Mouse (Mus musculus) midbrain, embryonic 12.5 days (tissue): ENCODE results near the gene Gm11172. TPM values are rescaled to one million over a fixed set of nuclear protein-coding genes. Genes with fewer than 3 reads are reported as not detected.
A peak's percentile ranks its signal among the peaks of the same experiment; 100 is the strongest.
"Not testable (repeated sequence)": the region's sequence is repeated elsewhere in the genome, so short reads cannot be mapped to it uniquely, and the experiment has no call there.

Source experiments
- ATAC-seq: fragments of 200-750 bp; cut with Nextera tagmentation; 2 replicates; pipeline ENCODE4 v1.8.0; 2017; ENCODE audit warnings: low read depth, moderate TSS enrichment, moderate library complexity; ENCODE audit not compliant: low FRiP score
- H3K27ac ChIP-seq: fragments of 300-500 bp; sonication (generic); replicated peaks from 2 replicates; pipeline ENCODE4 v1.5.1; 2016; ENCODE audit warnings: mild to moderate bottlenecking
- H3K27me3 ChIP-seq: fragments of 300-500 bp; sonication (generic); 2 replicates; pipeline ENCODE4 v1.6.1; 2016; ENCODE audit warnings: mild to moderate bottlenecking
- H3K36me3 ChIP-seq: fragments of 300-500 bp; sonication (generic); 2 replicates; pipeline ENCODE4 v1.6.1; 2016
- H3K4me1 ChIP-seq: fragments of 300-500 bp; sonication (generic); 2 replicates; pipeline ENCODE4 v1.6.1; 2016
- H3K4me2 ChIP-seq: fragments of 300-500 bp; sonication (generic); replicated peaks from 2 replicates; pipeline ENCODE4 v1.6.1; 2016; ENCODE audit warnings: mild to moderate bottlenecking, moderate library complexity
- H3K4me3 ChIP-seq: fragments of 300-500 bp; sonication (generic); 2 replicates; pipeline ENCODE4 v1.5.1; 2016; ENCODE audit warnings: mild to moderate bottlenecking
- H3K9ac ChIP-seq: fragments of 300-500 bp; sonication (generic); replicated peaks from 2 replicates; pipeline ENCODE4 v1.6.1; 2016; ENCODE audit warnings: mild to moderate bottlenecking, moderate library complexity
- H3K9me3 ChIP-seq: fragments of 300-500 bp; sonication (generic); 2 replicates; pipeline ENCODE4 v1.6.1; 2016; ENCODE audit warnings: mild to moderate bottlenecking
- WGBS: fragments of 180-500 bp; shearing (Covaris S2); methylation state at CpG from one replicate; pipeline ENCODE4 v1.1.7; 2016; 5-methylcytosine and 5-hydroxymethylcytosine counted together
- polyA plus RNA-seq: library from polyadenylated mRNA; unstranded; fragments of >200 nt; fragmentation: Nextera tagmentation; extraction: Ambion mirVana; gene quantifications from 2 replicates; pipeline ENCODE4 v1.2.1, GENCODE M21; 2016

Gene Gm11172
- polyA plus RNA-seq, 1 experiment from 2014 or later: not detected

DNA sequence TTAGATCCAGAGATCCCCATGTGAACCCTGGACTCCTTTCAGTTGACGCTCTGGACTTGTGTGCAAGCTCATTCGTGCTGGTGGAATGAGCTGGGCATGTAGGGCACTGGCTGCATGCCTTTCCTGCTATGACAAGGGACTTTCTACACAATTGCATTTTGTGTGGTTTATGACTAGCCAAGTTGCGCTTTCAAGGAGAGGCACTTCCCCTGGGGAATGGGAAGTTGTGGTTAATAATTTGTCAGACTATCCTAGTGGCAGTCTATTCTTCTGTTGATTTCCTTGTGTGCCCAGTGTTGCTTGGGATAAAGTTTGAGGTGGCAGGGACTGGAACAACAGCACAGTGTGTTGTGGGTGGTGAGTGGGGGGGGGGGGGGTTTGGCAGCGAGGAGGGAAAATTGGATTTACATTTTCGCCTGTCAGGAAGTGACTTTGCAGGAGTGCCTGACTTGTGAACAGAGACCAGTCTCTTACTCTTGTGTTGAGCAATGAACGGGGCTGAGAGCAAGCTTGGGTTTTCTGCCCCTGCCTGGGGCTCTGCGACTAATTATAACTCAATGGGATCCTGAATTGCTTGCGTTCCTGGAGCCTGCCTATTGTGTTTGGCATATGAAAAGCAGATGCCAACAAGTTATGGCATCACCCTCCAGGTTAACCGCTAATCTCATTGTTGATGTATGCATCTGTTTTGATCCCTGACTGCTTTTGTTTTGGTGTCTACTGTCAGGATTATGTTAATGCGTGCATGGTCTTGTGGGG, 26.0 kb downstream of the Gm11172 start:
- Histone ChIP-seq H3K4me1 (peaks cover 34% of the 10 kb centered on the region), H3K27ac (no peak overlapping the region), H3K9ac (no peak overlapping the region), H3K4me2 (no peak overlapping the region), H3K4me3 (no peak overlapping the region), H3K9me3 (no peaks in the 10 kb centered on the region), H3K36me3 (no peaks in the 10 kb centered on the region), H3K27me3 (peaks cover 5% of the 10 kb centered on the region)
- 50% methylated on average over 10 of the region's 10 CpGs for WGBS
- ATAC-seq: no peak

DNA sequence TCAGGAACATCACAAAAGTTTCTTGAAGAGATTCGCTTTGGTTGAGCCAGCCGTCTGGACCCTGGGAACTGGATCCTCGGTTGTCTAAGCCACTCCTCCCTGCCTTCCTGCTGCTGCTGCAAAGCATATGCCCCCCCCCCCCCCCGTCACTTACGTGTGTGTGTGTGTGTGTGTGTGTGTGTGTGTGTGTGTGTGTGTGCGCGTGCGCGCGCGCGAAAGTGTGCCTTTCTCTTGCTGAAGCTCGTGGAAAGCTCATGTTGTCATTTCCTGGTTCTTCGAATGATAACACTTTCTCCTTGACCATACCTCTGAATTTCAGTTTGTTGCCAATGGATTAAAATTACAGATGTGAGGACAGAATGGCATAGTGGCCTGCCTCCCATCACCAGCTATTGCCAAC, 27.3 kb downstream of the Gm11172 start:
- H3K27me3 ChIP-seq: no peaks in the 10 kb centered on the region
- no peaks in the 10 kb centered on the region for H3K36me3 ChIP-seq
- no peak for ATAC-seq
- no peak overlapping the region for H3K4me2 ChIP-seq
- H3K9ac ChIP-seq: no peak overlapping the region
- H3K27ac ChIP-seq: no peak overlapping the region
- H3K4me3 ChIP-seq: no peak overlapping the region
- WGBS: 91% methylated on average over 12 of the region's 14 CpGs
- peaks cover 38% of the 10 kb centered on the region for H3K4me1 ChIP-seq
- no peaks in the 10 kb centered on the region for H3K9me3 ChIP-seq

DNA sequence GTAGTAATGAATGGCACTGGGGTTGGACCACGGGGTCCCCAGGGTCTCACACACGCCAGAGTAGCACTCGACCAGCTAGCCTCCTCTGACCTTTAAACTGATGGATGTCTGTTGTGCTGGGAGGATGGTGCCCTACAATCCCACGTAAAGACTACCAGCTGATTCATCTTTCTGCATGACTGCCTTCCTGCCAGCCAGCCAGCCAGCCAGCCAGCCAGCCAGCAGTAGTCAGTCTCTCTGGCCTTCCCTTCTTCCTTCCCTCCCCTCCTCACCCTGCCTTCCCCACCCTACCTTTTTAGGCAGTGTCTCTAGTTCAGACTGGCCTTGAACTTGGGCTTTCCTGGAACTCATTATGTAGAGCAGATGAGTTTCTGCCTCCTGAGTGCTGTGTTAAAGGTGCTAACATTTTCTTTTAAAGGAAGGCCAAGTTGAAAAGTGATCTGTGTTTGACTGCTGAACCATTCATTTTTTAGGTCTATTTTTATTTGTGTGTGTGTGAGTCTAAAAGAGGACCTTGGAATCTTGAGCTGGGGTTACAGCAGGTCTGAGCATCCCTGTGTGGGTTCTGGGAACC, 29.7 kb downstream of the Gm11172 start:
- no peak overlapping the region for H3K9ac ChIP-seq
- WGBS: 68% methylated on average over 4 of the region's 4 CpGs
- H3K4me2 ChIP-seq: no peak overlapping the region
- H3K27me3 ChIP-seq: no peaks in the 10 kb centered on the region
- no peaks in the 10 kb centered on the region for H3K36me3 ChIP-seq
- no peak overlapping the region for H3K27ac ChIP-seq
- H3K9me3 ChIP-seq: no peaks in the 10 kb centered on the region
- no peak for ATAC-seq
- no peak overlapping the region for H3K4me3 ChIP-seq
- peaks cover 25% of the 10 kb centered on the region for H3K4me1 ChIP-seq

DNA sequence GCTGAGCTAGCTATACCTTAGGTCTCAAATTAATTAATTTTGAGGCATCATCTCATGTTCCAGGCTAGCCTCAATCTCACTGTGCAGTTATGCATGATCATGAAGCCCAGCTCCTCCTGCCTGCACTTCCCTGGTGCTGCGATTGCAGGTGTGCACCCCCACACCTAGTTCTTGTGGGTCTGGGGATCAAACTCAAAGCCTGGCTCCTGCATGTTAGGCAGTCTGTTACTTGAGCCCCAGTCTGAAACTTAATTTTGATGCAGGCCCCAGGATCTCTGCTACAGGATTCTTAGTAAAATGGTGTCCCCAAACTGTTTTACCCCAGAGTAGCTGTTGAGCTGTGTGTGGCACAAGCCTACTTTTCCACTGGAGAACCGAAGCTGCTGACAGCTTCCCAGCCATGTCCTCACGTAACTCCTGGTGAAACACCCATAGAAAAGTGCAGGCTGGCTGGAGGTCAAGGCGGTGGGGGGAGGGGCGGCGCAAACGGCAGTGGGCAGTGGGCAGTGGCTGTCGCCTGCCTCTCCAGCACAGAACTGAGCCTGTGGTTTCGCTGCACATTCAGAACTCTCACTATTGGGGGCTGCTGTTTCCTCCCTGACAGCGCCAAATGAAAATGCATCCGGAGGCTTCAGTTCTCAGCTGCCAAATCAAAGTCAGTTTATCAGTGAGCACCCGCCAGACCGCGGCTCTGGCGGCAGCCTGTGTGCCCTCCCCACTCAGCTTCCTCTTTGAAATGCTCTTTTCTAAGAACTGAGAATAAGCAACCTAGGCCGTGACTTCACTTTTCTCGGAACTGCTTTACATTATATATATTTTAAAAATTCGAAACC, 31.0 kb downstream of the Gm11172 start:
- Histone ChIP-seq H3K4me2 (peak overlapping the region; percentile 41), H3K27me3 (no peaks in the 10 kb centered on the region), H3K27ac (0 out of 2 replicates have a peak overlapping the region, but pooled peaks have one; percentile 15), H3K4me1 (peaks cover 12% of the 10 kb centered on the region), H3K9ac (no peak overlapping the region; the same call in 1 of the 2 replicates), H3K36me3 (no peaks in the 10 kb centered on the region), H3K9me3 (no peaks in the 10 kb centered on the region), H3K4me3 (no peak overlapping the region)
- WGBS: 27% methylated on average over 18 of the region's 18 CpGs
- ATAC-seq: no peak

DNA sequence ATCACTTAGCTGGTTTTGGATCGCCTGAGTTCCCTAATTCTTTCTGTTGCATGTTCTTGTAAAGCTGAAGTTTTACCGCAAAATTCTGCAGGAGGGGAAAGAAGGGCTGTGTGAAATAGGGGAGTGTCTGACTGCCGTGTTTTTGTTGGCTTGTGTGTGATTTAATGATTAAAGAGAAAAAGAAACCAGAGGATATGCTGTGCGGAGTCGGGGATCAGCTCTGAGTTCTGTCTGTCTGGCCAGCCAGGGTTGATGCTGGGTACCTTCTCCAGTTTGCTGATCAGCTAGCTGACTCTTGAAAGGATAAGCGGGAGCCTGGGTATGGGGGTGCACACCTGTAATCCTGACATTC, 31.6 kb downstream of the Gm11172 start:
- Histone ChIP-seq H3K4me3 (no peak overlapping the region), H3K36me3 (no peaks in the 10 kb centered on the region), H3K27ac (no peak overlapping the region), H3K4me2 (no peak overlapping the region), H3K27me3 (no peaks in the 10 kb centered on the region), H3K9ac (no peak overlapping the region), H3K4me1 (peaks cover 8% of the 10 kb centered on the region), H3K9me3 (no peaks in the 10 kb centered on the region)
- 76% methylated on average over 6 of the region's 6 CpGs for WGBS
- no peak for ATAC-seq

DNA sequence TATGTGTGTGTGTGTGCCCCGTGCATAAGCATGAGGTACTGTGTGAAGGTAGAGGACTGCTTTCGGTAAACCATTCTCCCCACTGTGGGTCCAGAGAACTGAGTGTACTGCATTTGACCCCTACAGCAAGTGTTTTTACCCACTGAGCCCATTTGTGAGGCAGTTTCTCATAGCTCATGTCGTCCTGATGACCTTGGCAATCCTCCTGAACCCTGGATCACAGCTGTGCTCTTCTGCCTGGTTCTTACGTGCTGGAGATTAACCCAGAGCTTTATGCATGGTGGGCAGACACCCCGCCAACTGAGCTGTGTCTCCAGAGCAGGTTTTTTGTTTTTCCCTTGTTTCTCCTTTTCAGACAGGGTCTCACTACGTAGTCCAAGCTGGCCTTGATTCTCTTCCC, 33.2 kb downstream of the Gm11172 start:
- no peak for ATAC-seq
- WGBS: 83% methylated on average over 6 of the region's 6 CpGs

DNA sequence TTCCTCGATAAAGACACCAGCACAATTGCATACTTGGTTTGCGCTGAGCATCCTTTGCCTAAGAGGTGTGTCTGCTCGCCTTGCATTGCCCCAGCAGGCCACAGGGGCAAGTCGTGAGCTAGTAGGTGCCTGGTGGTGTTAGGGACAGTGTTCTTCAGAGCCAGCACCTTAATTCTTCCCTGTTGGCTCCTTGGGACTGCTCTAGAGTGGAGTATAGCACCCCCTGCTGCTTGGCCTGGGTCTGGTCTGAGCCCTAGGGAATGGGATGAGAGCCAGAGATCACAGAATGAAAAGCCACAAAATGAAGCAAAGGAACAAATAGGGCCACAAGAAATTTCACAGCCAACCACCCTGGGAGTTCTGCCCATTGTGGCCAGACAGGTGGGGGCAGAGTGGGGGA, 33.8 kb downstream of the Gm11172 start:
- Histone ChIP-seq H3K4me2 (no peak overlapping the region), H3K9ac (no peak overlapping the region), H3K27me3 (no peaks in the 10 kb centered on the region), H3K4me1 (peaks cover 8% of the 10 kb centered on the region), H3K4me3 (no peak overlapping the region), H3K27ac (no peak overlapping the region), H3K9me3 (no peaks in the 10 kb centered on the region), H3K36me3 (no peaks in the 10 kb centered on the region)
- no peak for ATAC-seq
- 55% methylated on average over 4 of the region's 4 CpGs for WGBS

More for the DNA sequence above, 33.2 kb downstream of the Gm11172 start:
- Histone ChIP-seq H3K4me2 (no peak overlapping the region), H3K27ac (no peak overlapping the region), H3K9ac (no peak overlapping the region), H3K4me3 (no peak overlapping the region), H3K9me3 (no peaks in the 10 kb centered on the region), H3K4me1 (peaks cover 8% of the 10 kb centered on the region), H3K27me3 (no peaks in the 10 kb centered on the region), H3K36me3 (no peaks in the 10 kb centered on the region)

DNA sequence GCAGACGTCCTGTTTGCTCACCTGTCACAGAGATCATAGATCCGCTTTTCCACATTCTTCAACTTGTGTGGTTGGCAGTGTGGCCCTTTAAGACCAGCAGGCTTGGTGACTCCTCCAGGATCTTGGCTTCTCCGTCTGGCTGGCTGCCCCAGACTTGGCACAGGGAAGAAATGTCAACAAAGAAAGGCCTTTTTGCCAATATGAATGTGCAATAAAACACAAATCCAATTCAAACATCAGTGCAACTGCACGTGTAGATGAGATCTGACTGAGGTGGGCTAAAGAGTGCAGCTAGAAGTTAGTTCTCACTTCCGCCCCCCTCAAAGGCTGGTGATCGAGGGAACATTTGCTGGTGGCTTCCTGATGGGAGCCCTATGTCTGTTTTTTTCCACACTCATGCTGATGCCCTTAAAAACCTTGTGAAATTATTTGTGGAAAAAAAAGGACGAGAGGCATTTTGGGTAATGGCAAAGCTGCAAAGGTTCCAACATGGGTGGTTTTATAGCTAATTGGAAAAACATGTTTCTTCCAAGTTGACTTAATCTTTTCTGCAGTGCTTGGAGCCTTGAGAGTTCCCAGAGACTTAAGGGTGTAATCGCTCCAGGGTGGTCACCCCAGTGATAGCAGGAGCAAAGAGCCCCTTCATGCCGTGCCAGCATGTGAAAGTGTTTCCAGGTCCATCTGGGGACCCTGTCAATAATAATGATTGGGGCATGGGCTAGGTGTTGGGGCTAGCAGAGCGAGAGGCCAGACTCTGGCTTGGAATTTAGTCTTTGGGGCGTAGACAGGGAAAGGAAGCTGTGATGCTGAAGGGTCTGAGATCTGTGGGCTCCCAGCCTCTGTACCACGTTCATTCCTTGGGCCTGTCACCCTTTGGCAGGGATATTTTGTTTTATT, 37.5 kb downstream of the Gm11172 start:
- H3K4me2 ChIP-seq: no peak overlapping the region
- no peak overlapping the region for H3K9ac ChIP-seq
- no peak for ATAC-seq
- 76% methylated on average over 12 of the region's 12 CpGs for WGBS
- no peaks in the 10 kb centered on the region for H3K9me3 ChIP-seq
- no peak overlapping the region for H3K4me3 ChIP-seq
- H3K27me3 ChIP-seq: no peaks in the 10 kb centered on the region
- H3K4me1 ChIP-seq: no peaks in the 10 kb centered on the region
- no peaks in the 10 kb centered on the region for H3K36me3 ChIP-seq
- H3K27ac ChIP-seq: no peak overlapping the region

DNA sequence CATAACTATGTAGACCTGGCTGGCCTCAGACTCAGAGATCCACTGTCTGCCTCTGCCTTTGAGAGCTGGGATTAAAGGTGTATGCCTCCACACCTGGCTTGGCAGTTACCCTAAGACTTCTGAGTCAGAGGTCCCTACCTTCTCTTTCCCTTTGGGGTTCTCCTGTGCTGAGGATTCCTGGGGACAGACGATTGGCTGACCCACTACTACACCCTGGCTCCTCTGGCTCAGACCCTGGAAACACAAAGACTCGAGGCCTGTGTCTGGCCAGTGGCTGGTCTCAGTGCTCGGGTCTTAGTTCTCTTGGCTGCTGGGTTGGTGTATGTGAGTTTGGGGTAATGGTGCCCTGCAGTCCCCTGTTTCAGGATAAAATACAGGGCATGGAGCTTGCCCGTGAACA, 38.2 kb downstream of the Gm11172 start:
- Histone ChIP-seq H3K27me3 (no peaks in the 10 kb centered on the region), H3K27ac (no peak overlapping the region), H3K4me1 (no peaks in the 10 kb centered on the region), H3K9me3 (no peaks in the 10 kb centered on the region), H3K9ac (no peak overlapping the region), H3K4me2 (no peak overlapping the region), H3K4me3 (no peak overlapping the region), H3K36me3 (no peaks in the 10 kb centered on the region)
- ATAC-seq: no peak
- WGBS: 51% methylated on average over 4 of the region's 4 CpGs

DNA sequence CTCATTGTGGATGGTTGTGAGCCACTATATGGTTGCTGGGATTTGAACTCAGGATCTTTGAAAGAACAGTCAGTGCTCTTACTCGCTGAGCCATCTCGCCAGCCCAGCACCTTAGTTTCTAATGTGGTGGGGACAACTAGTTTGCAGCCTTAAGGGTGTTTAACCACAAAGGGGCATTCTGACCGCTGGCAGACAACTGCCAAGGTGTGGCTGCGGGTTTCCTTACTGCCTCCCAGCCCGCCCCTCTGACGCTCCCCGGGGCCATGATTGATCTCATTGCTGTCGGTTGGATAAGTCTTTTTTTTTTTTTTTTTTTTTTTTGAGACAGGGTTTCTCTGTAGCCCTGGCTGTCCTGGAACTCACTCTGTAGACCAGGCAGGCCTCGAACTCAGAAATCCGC, 39.5 kb downstream of the Gm11172 start:
- not testable (repeated sequence) for H3K9ac ChIP-seq, H3K27me3 ChIP-seq, H3K4me1 ChIP-seq, H3K4me3 ChIP-seq, ATAC-seq, H3K9me3 ChIP-seq, H3K27ac ChIP-seq, H3K4me2 ChIP-seq, H3K36me3 ChIP-seq
- WGBS: 95% methylated on average over 10 of the region's 10 CpGs

DNA sequence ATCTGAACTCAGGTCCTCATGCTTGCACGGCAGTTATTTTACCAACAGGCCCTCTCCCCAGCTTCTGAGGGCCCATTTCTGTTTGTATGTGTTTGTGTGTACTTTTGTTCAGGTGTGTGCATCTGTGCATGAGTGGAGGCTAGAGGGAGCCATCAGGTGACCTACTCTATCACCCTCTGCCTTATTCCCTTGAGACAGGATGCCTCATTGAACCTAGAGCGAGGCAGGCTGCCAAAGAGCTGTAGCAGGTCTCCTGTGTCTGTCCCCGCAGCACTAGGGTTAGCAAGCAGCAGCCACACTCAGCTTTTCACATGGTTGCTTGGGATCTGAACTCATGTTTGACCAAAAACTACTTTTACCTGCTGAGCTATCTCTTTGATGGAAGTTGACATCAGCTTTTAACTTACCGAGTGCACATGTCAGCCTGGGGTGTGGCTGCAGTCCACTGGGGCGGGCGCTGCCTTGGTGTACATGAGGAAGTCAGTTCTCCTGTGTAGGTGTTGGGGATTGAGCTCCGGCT, 47.1 kb downstream of the Gm11172 start:
- H3K4me1 ChIP-seq: no peaks in the 10 kb centered on the region
- no peak overlapping the region for H3K27ac ChIP-seq
- no peaks in the 10 kb centered on the region for H3K9me3 ChIP-seq
- no peak overlapping the region for H3K9ac ChIP-seq
- H3K4me2 ChIP-seq: no peak overlapping the region
- 94% methylated on average over 7 of the region's 7 CpGs for WGBS
- no peak for ATAC-seq
- H3K36me3 ChIP-seq: no peaks in the 10 kb centered on the region
- H3K27me3 ChIP-seq: no peaks in the 10 kb centered on the region
- no peak overlapping the region for H3K4me3 ChIP-seq
